Mouse (Mus musculus): ENCODE data around the gene Gm9803. TPM values are rescaled to one million over a fixed set of nuclear protein-coding genes. Genes with fewer than 3 reads are reported as not detected.

The Gm9803 gene
- total RNA-seq, 1 experiment from 2014 or later: 30.4 TPM

DNA sequence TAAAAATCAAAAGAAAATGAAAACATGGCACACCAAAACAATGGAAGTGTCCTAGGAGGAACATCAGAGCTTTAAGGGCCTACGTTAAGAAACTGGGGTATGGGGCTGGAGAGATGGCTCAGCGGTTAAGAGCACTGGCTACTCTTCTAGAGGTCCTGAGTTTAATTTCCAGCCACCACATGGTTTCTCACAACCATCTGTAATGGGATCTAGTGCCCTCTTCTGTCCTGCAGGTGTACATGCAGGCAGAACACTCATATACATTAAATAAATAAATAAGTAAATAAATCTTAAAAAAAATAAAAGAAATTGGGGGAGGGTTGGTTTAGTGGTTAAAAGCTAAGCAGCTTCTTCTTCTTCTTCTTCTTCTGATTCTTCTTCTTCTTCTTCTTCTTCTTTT is 37.4 kb downstream of the Gm9803 start:
- no peak for ATAC-seq (replicated peaks; ENCODE audit: low read depth, poor library complexity, severe bottlenecking)

Other genes starting within 250 kb of the Gm9803 start
- 6.8 and 8.4 TPM in 2 replicates for gene Bend3, start 45.3 kb upstream of the Gm9803 start, total RNA-seq (2017)
- 49.1 and 78.7 TPM in 2 replicates for gene 1700021F05Rik, start 16.9 kb downstream of the Gm9803 start, total RNA-seq (2017)
- gene Cd24a, start 54.2 kb downstream of the Gm9803 start, total RNA-seq (2017): 451 and 477 TPM in 2 replicates